Mouse (Mus musculus) monocyte, adult 2 months (primary cell): Measurements from ENCODE around the gene Coq10b.
"Not testable (repeated sequence)": the region's sequence is repeated elsewhere in the genome, so short reads cannot be mapped to it uniquely, and the experiment has no call there.

Source experiments
- DNase-seq, 2 experiments: peaks; one replicate each; pipeline ENCODE4 v3.0.0; 2022; ENCODE audit warnings: low spot score in 2 of 2, low read depth in 1 of 2

Coq10b gene

DNA sequence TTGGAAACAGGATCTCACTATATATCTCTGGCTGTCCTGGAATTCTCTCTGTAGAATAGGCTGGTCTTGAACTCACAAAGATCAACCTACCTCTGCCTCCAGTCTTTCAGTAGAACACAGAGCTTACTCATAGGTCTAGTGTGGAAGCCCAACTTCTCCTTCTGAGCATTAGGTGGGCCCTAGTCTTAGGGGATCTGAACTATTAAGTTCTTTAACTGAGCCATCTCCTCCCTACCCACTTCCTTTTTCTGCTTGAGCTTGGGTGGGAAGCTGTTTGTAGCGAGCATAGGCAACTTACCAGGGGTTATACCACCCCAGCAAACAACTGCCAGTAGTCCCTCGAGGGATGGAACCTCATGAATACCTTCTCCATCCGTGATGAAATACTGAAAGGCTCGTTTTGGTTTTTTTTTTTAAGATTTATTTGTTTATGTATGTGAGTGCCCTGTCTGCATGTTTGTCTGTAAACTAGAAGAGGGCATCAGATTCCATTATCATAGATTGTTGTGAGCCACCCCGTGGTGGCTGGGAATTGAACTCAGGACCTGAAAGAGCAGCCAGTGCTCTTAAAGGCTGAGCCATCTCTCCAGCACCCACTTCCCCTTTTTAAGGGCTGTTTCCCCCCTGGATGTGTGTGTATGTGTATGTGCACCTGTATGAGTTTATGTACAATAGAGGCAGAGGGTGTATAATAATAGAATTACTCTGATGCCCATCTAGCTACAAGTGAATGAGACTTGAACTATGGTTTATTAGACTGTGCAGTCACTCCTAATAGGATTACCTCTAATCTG is 2.9 kb downstream of the Coq10b start:
- DNase-seq, result no peak

DNA sequence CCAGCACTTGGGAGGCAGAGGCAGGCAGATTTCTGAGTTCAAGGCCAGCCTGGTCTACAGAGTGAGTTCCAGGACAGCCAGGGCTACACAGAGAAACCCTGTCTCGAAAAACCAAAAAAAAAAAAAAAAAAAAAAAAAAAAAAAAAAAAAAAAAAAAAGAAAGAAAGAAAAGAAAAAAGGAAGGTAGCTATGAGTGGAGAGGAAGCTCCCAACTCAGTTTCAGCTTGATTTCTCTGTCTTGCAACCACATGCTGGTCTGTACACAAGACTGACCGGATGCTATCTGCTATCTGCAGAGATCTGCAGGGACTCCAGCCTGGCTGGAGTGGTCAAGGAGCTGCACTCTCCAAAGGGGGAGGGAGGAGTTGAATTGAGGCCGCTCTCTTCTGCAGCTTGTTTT is 5.8 kb downstream of the Coq10b start:
- DNase-seq, result not testable (repeated sequence)

DNA sequence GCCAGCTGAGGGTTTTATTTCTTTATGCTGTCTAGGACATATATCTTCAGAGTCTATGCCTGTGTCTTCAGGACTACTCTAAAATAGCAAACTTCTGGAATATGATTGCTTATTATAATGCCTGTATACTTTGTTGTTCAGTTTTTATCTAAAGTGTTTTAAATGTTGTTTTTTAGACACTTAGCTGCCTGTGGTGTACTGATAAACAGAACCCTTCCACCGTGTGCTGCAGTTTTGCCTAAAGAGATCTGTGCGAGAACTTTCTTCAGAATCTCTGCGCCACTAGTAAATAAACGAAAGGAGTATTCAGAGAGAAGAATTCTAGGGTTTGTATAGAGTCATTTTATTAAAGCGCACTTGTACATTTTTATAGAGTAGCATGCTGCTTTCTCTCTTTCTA is 8.5 kb downstream of the Coq10b start:
- DNase-seq, result no peak

DNA sequence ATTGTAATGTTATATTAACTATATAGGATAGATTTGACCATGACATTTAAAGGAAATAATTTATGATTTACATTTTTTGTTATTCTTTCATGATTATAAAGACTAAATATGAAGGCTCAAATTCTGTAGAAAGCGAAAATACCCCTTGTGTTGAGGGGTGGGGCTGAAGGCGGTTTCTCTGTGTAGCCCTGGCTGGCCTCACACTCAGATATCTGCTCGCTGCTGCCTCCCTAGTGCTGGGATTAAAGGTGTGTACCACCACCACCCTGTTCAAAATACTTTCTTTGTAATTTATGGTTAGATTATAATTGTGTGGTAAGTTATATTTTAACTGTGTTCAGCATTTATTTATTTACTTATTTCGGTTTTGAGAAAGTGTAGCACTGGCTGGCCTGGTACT is 9.2 kb downstream of the Coq10b start:
- DNase-seq, result no peak

DNA sequence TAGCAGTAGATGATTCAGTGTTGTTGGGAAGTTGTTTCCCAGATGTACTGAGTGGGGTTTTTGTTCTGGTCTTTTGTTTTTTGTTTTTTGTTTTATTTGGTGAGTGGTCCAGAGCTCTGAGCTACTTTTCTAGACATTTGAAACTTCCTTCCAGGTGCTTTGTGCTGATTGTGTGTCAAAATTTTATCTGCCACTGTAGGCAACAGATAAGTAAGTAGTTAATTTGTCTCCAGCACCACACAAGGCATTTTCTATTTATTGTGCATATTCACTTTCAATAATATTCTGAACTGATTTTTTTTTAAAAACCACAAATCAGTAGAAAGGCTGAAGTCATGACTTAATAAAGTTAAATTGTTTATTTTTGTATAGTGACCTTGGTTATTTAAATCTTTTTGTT is 19.8 kb downstream of the Coq10b start:
- DNase-seq, result not testable (repeated sequence)

DNA sequence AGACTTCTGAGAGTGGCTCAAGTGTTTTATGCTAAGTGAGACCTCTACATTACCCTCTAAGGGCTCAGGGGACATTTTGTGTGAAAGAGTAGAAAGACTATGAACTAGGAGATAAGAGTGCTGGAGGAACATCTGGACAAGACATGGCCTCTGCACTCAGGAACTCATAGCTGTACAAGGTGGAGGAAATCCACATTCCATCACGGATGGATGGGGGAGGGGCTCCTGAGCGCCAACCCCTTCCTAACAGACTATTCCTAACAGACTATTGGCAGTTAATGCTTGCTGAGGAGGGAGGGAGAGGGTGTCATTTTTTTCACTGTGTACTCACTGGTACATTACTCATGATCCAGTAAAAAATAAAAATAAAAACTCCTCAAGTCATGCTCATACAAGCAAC is 22.2 kb downstream of the Coq10b start:
- no peak for DNase-seq

DNA sequence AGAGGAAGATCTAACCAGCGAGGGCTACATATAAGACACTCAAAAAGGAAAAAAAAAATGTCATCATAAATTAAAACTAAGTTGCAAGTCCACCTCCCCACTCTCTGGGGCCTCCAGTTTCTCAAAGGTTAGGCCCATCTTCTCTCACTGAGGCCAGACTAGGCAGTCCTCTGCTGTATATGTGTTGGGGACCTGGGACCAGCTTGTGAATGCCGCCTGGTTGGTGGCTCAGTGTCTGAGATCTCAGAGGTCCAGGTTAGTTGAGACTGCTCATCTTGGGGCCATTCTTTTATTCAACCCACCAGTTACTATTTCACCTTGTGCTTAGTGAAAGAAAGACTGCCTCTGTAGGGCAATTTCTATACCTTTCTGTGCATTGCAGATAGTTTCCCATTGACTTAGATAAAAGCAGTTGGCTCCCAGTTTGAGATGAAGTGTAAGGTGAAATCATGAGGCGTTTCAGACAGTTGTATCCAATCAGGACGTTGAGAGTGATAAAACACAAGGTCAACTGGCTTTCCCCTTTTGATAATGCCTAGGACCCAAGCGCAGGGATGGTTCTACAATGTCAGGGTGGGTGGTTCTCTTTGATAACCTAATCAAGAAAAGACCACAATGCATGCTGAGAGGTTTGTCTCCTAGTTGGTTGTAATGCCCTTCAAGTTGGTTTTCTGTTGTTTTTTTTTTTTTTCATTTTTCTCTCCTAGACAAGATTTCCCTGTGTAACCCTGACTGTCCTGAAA is 23.3 kb downstream of the Coq10b start:
- DNase-seq, result no peak

DNA sequence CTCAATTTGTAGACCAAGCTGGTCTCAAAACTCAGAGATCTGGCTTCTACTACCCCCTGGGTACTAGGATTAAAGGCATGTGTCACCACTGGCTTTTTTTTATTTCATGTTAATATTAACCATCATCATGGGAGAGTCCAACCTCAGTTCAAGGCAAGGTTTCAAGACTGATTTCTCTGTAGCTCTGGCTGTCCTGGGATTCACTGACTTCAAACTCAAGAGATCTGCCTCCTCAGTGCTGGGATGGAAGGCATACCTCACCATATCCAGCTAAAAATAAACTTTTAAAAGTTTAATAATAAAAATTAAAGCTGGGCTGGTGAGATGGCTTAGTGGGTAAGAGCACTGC is 23.8 kb downstream of the Coq10b start:
- no peak for DNase-seq

DNA sequence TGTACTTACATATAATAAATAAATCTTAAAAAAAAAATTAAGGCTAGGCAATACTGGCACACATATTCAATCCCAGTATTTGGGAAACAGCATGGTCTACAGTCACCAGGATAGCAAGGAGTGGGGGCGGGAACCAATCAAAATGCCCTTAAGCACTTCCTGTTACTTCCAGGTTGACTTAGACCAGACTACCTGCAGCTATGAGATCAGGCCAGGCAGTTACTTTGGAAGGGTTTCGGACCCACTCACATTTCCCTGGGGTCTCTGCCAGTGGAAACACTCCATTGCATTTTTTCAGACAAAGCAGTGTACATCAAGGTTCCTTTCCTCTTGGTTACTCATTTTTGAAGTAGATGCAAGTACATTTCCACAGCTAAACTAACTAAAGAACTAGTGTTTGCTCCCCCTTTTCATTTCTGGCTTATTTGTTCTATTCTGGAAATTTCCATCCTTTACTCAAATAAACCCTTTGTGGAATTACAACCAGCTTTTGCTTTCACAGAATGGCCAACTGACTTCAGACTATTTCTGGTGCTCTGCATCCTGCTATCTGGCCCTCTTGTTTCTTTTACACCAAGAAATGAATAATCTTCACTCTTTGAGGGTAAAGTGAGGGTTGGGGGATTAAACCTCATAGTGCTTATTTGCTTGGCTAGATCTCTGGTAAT is 24.4 kb downstream of the Coq10b start:
- DNase-seq, result no peak

DNA sequence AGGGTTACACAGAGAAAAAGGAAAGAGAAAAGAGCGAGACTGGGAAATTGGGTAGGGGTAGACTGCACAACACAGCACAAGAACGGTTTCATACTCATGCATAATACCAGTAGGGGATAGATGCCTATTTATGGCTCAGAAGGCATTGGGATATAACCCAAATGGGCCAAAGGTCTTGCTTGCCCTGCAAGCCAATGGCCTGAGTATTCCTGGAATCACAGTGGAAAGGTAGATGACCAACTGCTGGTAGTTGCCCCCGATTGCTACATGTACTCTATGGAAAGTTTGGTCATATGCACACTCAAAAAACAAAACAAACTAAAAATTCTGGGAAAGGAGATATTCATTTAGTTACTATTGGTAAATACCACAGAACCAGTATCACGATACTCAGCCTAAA is 27.1 kb downstream of the Coq10b start:
- DNase-seq, result no peak

DNA sequence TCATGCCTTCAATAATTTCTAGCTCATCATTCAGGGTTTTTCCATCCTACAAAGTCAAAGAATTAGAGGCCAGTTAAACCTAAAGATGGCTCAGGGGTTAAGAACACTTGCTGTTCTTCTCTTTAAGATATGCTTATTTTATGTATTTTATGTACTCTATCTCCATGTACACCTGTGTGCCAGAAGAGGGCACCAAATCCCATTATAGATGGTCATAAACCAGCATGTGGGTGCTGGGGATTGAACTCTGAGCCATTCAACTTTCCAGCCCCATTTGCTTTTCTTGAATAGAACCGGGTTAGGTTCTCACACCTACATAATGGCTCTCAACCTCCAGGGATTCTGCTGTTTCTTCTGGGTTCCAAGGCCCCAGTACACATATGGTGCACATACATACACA is 29.5 kb downstream of the Coq10b start:
- no peak for DNase-seq

DNA sequence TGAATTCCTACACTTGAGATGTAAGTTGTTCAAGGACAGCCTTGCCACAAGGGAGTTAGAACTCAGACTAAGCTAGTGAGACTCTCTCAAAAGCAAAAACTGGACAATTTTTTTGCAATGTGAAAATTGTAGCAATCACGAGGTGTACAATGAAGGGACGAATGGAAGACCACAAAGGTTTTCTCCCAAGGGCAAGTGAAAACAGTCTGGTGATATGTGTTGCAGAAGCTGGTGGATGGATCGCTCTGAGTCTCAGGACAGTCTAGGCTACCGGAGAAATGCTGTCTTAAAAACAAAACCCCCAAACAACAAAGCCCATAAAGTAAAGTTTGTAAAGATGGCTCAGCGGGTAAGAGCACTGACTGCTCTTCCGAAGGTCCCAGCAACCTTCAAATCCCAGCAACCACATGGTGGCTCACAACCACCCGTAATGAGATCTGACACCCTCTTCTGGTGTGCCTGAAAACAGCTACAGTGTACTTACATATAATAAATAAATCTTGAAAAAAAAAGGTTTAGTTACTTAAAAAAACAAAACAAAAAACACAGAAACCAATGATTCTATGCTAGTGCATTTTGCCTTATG is 33.3 kb downstream of the Coq10b start:
- no peak for DNase-seq

DNA sequence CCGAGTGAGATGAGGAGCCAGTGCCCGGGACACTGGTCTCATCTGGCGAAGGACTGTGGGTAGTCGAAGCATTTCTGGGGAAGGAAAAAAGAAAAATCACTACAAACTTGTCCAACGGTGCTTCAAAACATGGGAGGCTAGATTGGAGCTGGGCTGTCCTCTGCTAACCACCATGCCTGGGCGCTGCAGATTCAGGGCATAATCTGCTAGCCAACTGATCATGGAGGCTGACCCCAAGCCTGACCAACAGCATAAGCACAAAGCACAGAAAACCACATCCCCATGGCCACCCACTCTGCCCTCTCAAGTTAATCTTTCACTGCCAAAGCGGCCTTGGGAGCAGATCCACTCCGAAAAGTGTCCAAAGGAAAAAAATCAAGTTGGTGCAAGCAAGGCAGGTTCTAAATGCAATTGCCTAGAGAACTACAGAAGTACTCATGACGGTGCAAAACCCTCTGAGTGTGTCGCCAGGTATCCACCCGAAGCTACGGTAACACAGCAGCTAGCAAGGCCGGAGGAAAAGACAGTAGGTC is 34.4 kb downstream of the Coq10b start:
- peak in 1 of 2 experiments; percentile 2 for DNase-seq

DNA sequence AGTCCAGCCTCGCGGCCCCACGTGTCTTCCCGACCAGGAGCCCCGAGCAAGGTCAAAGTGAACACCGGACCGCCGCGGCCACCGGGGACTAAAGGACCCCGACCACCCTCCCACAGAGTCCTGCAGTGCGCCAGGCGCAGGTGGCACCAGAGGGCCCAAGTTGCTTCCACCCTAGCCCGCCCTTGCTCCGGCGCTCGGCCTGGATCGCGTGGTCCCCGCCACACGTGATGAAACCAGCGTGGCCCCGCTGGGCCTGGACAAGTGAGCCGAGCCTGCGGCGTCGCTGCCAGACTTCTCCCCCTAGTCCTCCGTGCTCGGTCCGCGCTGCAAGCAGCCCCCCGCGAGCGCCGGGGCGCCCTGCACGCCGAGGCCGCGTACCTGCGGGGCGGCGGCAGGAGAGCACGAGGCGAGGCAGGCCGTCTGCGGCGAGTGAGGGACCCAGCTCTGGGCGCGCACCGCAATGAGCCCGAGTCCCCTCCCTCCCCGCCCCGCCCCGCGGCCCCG is 34.9 kb downstream of the Coq10b start:
- DNase-seq, result peak in 1 of 2 experiments; percentile 24

DNA sequence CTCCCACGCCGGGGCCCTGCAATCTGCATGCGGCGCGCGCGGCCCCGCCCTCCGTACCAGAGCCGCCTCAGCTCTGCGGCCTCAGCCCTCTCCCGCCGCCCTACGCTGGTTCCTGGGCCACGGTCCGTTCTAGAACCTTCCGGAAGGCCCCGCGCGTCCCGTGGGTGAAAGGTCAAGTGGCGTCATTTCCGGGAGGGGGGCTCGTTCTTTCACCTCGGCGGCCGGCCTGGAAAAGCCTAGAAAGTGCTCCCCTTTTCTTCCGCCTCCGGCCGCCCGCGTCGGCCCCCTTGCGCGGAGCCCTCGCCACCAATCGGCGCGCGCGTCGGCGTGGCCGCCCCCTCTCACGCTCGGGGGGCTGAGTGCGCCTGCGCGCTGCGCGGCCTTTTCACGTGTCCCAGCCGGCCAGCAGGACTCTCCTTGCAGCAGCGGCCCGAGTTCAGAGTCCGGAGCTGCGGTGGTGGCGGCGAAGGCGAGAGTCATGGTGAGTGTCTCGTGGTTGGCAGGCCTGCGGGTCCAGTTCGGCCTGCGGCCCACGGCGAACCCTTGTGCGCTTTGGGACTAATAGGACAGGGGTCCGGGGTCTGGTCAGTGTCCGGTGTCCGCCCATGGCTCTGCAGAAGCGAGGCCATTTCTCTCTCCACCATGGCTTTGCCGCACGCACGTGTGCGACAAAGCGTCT is 35.5 kb downstream of the Coq10b start, which contains the start of the genes Hspe1 and Hspd1:
Gene Hspe1, plus strand, starts transcription at position 201 of the 679 bp plus-strand sequence.
Gene Hspd1, minus strand, starts transcription at position 312 of the 679 bp plus-strand sequence.
- DNase-seq, result peak; percentile 90 to 96

DNA sequence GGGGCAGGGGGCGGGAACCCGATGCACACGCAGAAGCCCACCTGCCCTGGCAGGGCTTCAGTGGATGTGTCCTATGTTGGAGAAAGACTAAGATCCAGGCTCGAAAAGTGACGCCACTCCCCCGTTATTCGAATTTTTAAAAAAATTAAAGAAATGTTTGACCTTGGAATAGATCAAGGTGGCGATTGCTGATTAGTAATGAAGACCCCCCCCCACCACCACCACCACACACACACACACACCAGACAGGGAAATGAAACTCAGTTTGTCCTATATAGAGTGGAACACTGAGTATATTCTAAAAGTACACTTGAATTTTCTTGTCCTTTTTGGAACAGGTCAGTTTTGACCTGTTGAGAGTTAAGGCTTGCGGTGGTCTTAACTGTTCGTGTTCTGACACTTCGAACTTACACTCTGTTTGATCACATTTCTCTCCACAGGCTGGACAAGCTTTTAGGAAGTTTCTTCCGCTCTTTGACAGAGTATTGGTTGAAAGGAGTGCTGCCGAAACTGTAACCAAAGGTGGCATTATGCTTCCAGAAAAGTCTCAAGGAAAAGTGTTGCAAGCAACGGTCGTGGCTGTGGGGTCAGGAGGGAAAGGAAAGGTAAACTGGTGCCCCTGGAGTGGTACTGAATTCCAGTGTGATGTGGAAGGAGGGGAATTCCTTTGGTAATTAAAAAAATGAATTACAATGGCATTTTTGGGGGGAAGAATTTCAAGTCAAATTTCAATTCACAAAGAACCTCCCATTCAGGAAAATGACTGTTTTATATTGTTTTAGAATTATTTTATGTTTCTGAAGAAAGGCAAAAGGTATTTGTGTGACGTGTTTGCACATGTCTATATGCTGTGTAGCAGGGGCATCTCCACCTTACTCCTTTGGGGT is 36.3 kb downstream of the Coq10b start:
- DNase-seq, result no peak

DNA sequence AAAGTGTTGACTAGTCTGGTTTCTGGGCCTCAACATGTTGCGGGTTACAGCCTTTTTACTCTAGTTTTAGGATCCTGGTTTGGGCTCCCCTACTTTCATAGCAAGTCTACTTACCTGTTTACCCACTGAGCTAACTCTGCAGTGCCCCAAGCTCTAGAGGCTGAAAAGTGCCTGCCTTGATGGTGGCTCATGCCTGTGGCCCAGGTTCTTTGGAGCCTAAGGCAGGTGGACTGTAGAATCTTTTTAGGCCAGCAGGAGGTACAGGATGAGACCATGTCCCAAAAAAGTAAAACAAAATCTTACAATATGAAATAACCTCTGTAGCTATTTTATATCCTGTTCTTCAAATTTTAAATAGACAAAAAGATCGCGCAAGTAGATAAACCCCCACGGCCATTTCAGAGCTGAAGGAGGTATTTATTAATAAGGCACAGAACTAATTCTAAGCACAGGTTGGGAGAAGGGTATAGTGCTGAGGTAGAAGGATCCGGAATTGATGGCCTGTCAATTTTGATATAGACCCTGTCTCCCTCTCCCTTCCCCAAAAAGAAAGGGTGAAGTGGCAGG is 37.0 kb downstream of the Coq10b start:
- DNase-seq, result no peak

DNA sequence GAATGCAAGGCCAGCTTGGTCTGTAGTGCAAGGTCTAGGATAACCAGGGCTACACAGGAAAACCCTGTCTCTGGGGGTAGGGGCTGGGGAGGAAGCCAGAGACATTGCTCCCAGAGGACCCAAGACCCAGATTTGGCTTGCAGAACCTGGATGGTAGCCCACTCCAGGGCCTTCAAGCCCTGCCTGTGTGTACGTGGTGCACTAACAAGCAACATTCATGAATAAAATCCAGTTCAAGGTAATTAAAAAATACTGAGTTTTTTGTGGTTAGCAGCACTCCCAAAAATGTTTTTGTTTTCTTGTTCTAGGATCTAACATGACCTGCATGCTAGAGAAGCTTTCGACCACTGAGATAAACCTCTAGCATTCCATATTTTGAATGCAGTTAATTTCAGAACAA is 39.5 kb downstream of the Coq10b start:
- no peak for DNase-seq

DNA sequence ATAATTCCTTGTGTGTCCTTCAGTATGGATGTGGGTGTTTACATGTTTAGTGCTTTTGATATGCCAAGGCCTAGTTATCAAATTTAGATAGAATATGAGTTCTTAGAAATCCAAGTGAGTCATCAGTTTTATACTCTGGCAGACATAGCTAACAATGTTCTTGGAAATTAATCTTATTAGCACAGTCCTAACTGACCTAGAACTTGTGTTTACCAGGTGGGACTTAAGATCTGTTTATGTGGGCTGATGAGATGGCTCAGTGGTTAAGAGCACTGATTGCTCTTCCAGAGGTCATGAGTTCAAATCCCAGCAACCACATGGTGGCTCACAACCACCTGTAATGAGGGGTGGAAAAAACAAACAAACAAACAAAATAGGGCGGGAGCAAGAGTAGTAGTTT is 39.9 kb downstream of the Coq10b start:
- no peak for DNase-seq
